Mouse (Mus musculus) layer of hippocampus, adult 2 months (tissue): Measurements from ENCODE around the gene Dut. TPM values are rescaled to one million over a fixed set of nuclear protein-coding genes. Genes with fewer than 3 reads are reported as not detected.

Source experiments
- DNase-seq, 2 experiments: peaks; one replicate each; pipeline ENCODE4 v3.0.0; 2022; ENCODE audit warnings: low spot score in 2 of 2
- H3K27ac ChIP-seq: fragments of 200-600 bp; 2 replicates; pipeline ENCODE4 v1.8.1; 2022
- H3K4me3 ChIP-seq: fragments of 200-600 bp; 2 replicates; pipeline ENCODE4 v1.8.1; 2022; ENCODE audit warnings: mild to moderate bottlenecking
- CTCF ChIP-seq: fragments of 200-600 bp; conservative IDR thresholded peaks from 2 replicates; pipeline ENCODE4 v1.8.1; 2022; ENCODE audit warnings: antibody characterized with exemption, mild to moderate bottlenecking, moderate library complexity
- long read RNA-seq, 2 experiments: library from polyadenylated mRNA; stranded (forward); transcript quantifications; one replicate each; pipeline ENCODE4 v2.0.0; 2021; ENCODE audit warnings: borderline mapping rate in 2 of 2
- total RNA-seq, 2 experiments: library from RNA; stranded (reverse); gene quantifications; 2 replicates each; pipeline ENCODE4 v1.2.3; 2021

Gene Dut
- total RNA-seq = 10 to 100 TPM; 27.1 to 28.4 TPM
- long read RNA-seq, experiment 1, transcript Dut-201 (6 exons, 1,950 nt) = major isoform, 25 of 40 reads
- long read RNA-seq, experiment 1, partial matches to known transcripts = 1 of 40 reads
- long read RNA-seq, experiment 1, other reads (novel, unspliced or antisense) = 10 of 40 reads
- long read RNA-seq, experiment 2, transcript Dut-202 (7 exons, 1,020 nt) = minor isoform, 6 of 47 reads
- long read RNA-seq, experiment 2, transcript Dut-201 (6 exons, 1,950 nt) = major isoform, 34 of 47 reads
- long read RNA-seq, experiment 2, partial matches to known transcripts = 1 of 47 reads
- long read RNA-seq, experiment 2, other reads (novel, unspliced or antisense) = 6 of 47 reads

GRCm38 (mm10) chr2:125247108-125247961 is at the start of gene Dut:
Gene Dut (plus strand): TSS chr2:125247190.
- TF ChIP-seq CTCF = peak; percentile 52
- Histone ChIP-seq H3K27ac (peak within 1 kb of the TSS; percentile 88), H3K4me3 (peak within 1 kb of the TSS; percentile 72)
- DNase-seq = peak; percentile 86 to 91

GRCm38 (mm10) chr2:125208894-125209596 is 37.9 kb upstream of the Dut start:
- TF ChIP-seq CTCF = no peak
- Histone ChIP-seq H3K4me3 (no peak overlapping the region), H3K27ac (no peak overlapping the region)
- peak in 1 of 2 experiments; percentile 26 for DNase-seq

DNA sequence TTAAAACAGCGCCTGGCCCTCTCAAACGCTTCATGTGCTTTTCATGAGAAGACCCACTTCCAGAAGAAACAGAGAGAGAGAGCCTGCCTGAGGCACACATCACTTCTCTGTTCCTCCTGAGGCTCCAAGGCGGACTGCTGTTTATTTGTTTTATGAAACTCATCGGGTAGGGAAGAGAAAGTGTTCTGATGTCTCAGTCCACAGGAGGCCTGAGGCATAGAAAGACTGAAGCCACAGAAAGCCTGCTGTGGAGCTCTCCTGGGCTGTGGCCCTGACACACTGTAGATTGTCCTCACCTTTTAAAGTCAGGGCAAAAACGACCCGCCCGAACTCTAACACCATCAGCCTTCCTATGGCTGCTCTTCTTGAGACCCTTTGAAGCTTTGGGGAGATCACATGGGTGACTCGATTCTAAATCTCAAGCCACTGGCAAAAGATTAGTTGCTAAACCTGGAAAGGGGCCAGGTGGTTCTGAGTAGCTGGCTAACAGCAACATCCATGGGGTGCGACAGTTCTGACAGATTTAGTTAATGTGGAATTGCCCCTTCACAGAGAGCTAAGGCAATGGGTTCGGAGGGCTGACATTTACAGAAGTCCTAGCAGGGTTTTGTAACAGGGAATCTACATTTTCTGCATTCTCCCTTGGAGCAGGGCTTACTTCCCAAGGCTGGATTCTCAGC is 35.0 kb upstream of the Dut start:
- no peak for TF ChIP-seq CTCF
- H3K4me3 ChIP-seq = no peak overlapping the region
- H3K27ac ChIP-seq = no peak overlapping the region
- DNase-seq = no peak

GRCm38 (mm10) chr2:125214592-125214991 is 32.4 kb upstream of the Dut start:
- TF ChIP-seq CTCF = peak; percentile 94
- peak; percentile 59 to 82 for DNase-seq
- H3K4me3 ChIP-seq = no peak overlapping the region
- no peak overlapping the region for H3K27ac ChIP-seq

DNA sequence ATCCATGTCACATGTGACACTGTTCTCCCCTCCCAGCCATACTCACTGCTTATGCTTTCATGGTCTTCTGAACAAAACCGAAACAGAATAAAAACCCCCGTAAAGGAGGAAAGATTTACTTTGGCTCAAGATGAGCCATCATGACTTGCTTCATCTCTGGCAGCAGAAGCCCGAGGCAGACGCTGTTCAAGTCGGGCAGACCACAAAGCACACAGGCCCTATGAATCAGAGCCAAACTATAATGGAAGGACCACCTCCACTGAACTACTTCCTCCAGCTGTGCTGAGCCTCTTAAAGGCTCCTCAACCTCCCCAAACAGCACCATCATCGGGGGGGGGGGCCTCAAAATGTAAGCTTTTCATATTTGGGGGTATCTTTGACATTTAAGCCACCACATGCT is 29.7 kb upstream of the Dut start:
- no peak for DNase-seq
- no peak overlapping the region for H3K4me3 ChIP-seq
- no peak for TF ChIP-seq CTCF

GRCm38 (mm10) chr2:125218566-125218965 is 28.4 kb upstream of the Dut start:
- H3K4me3 ChIP-seq = no peak overlapping the region
- TF ChIP-seq CTCF = no peak
- H3K27ac ChIP-seq = no peak overlapping the region
- no peak for DNase-seq

More for the DNA sequence above, 29.7 kb upstream of the Dut start:
- no peak overlapping the region for H3K27ac ChIP-seq

DNA sequence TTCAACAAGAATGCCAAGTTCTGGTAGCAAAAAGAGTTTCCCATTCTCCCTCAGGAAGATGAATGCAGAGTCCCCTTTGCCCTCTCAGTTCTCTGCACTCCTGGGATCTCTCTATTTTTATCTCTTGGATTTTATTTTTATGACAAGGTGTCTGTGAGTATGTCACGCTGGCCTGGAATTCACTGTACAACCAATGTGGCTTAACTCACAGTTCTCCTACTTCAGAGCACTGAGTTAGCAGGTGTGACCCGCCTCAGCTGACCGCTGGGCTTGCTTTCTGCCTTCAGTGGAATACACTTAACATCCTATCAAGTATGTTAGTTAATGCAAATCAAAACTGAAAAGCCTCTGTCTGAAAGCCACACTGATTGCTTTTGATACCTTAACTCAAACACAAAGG is 27.7 kb upstream of the Dut start:
- TF ChIP-seq CTCF = no peak
- H3K4me3 ChIP-seq = no peak overlapping the region
- no peak for DNase-seq
- no peak overlapping the region for H3K27ac ChIP-seq

DNA sequence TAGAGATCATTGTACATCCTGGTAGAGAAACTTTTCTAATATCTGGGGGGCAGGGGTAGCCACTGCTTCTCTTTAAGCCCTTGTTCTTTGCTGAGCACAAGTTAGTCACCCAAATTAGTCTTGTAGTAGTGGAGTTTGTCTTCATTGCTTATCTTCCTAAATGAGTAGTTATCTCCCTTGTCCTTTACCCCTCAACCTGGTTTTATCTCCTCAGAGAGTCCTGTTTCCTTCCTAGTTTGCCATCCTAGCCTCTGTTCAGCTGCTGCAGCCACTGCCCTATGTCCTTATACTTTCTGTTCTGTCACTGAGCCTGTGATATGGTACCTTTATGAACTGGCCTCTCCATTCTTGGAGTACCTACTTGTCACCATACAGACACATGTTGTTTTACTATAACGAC is 25.3 kb upstream of the Dut start:
- Histone ChIP-seq H3K4me3 (no peak overlapping the region), H3K27ac (no peak overlapping the region)
- TF ChIP-seq CTCF = no peak
- DNase-seq = no peak

GRCm38 (mm10) chr2:125228472-125229409 is 18.2 kb upstream of the Dut start:
- no peak for TF ChIP-seq CTCF
- Histone ChIP-seq H3K4me3 (no peak overlapping the region), H3K27ac (no peak overlapping the region)
- no peak for DNase-seq

GRCm38 (mm10) chr2:125232183-125232582 is 14.8 kb upstream of the Dut start:
- no peak for DNase-seq
- Histone ChIP-seq H3K27ac (no peak overlapping the region), H3K4me3 (no peak overlapping the region)
- TF ChIP-seq CTCF = no peak

DNA sequence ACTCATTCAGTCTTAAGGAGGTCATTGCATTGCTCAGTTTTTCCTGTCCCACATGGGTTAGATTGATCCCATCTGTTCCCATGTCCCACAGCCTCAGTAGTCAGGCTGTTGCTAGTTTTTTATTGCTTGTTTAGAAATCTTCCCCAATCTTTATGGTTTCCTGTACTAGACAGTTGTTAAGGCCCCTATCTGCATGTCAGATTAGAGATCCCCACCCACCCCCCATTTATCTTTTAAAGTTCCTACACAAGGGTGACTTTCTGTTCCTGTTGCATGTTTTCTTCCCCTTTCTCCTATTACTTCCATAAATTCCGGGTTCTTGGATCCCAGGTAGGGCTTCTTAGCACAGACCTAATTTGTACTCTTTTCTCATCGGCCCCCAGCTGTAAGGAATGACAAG is 13.5 kb upstream of the Dut start:
- DNase-seq = no peak
- TF ChIP-seq CTCF = no peak
- Histone ChIP-seq H3K4me3 (no peak overlapping the region), H3K27ac (no peak overlapping the region)
